Mouse (Mus musculus): ENCODE measurements at regions not wholly inside any gene's neighbourhood (a gene's known extent, or its start where the extent isn't known, plus 50 kb on each side); places are given as distances from the start of the nearest gene placed in this dataset.
A peak's percentile ranks its signal among the peaks of the same experiment; 100 is the strongest.
"Not testable (repeated sequence)": the region's sequence is repeated elsewhere in the genome, so short reads cannot be mapped to it uniquely, and the experiment has no call there.

GRCm38 (mm10) chr3:36387431-36387830 is 88.3 kb downstream of the Anxa5 start:
- ATAC-seq (replicated peaks; ENCODE audit: poor library complexity, severe bottlenecking), result no peak

- ATAC-seq (replicated peaks; ENCODE audit: poor library complexity, severe bottlenecking), result no peak
Observed at GRCm38 (mm10) chr3:36383438-36383945, 92.2 kb downstream of the Anxa5 start.

- ATAC-seq (replicated peaks; ENCODE audit: poor library complexity, severe bottlenecking), result no peak
Observed at GRCm38 (mm10) chr3:36381621-36382193, 94.0 kb downstream of the Anxa5 start.

- no peak for ATAC-seq (replicated peaks; ENCODE audit: poor library complexity, severe bottlenecking)
Observed at GRCm38 (mm10) chr3:36375722-36376121, 100.0 kb downstream of the Anxa5 start.

GRCm38 (mm10) chr3:36374939-36375338 is 100.8 kb downstream of the Anxa5 start:
- ATAC-seq (replicated peaks; ENCODE audit: poor library complexity, severe bottlenecking), result no peak

GRCm38 (mm10) chr3:36360933-36361332 is 114.8 kb downstream of the Anxa5 start:
- ATAC-seq (replicated peaks; ENCODE audit: poor library complexity, severe bottlenecking), result no peak

GRCm38 (mm10) chr3:36354201-36354600 is 121.5 kb downstream of the Anxa5 start:
- not testable (repeated sequence) for ATAC-seq (replicated peaks; ENCODE audit: poor library complexity, severe bottlenecking)

GRCm38 (mm10) chr3:36352032-36352742 is 123.5 kb downstream of the Anxa5 start:
- no peak for ATAC-seq (replicated peaks; ENCODE audit: poor library complexity, severe bottlenecking)

GRCm38 (mm10) chr3:36349073-36349472 is 126.6 kb downstream of the Anxa5 start:
- no peak for ATAC-seq (replicated peaks; ENCODE audit: poor library complexity, severe bottlenecking)

- ATAC-seq (replicated peaks; ENCODE audit: poor library complexity, severe bottlenecking), result no peak
Observed at GRCm38 (mm10) chr3:36340889-36341533, 118.9 kb upstream of the Qrfpr start.

- no peak for ATAC-seq (replicated peaks; ENCODE audit: poor library complexity, severe bottlenecking)
Observed at GRCm38 (mm10) chr3:36339656-36340055, 117.5 kb upstream of the Qrfpr start.

- ATAC-seq (replicated peaks; ENCODE audit: poor library complexity, severe bottlenecking), result no peak
Observed at GRCm38 (mm10) chr3:36334279-36334678, 112.2 kb upstream of the Qrfpr start.

- no peak for ATAC-seq (replicated peaks; ENCODE audit: poor library complexity, severe bottlenecking)
Observed at GRCm38 (mm10) chr3:36332016-36332415, 109.9 kb upstream of the Qrfpr start.

GRCm38 (mm10) chr3:36330656-36331055 is 108.5 kb upstream of the Qrfpr start:
- ATAC-seq (replicated peaks; ENCODE audit: poor library complexity, severe bottlenecking), result peak; percentile 87

GRCm38 (mm10) chr3:36329631-36330030 is 107.5 kb upstream of the Qrfpr start:
- no peak for ATAC-seq (replicated peaks; ENCODE audit: poor library complexity, severe bottlenecking)

GRCm38 (mm10) chr3:36328927-36329326 is 106.8 kb upstream of the Qrfpr start:
- ATAC-seq (replicated peaks; ENCODE audit: poor library complexity, severe bottlenecking), result no peak

GRCm38 (mm10) chr3:36318635-36319034 is 96.5 kb upstream of the Qrfpr start:
- peak; percentile 96 for ATAC-seq (replicated peaks; ENCODE audit: poor library complexity, severe bottlenecking)

GRCm38 (mm10) chr3:36311337-36311736 is 89.2 kb upstream of the Qrfpr start:
- no peak for ATAC-seq (replicated peaks; ENCODE audit: poor library complexity, severe bottlenecking)

- ATAC-seq (replicated peaks; ENCODE audit: poor library complexity, severe bottlenecking), result no peak
Observed at GRCm38 (mm10) chr3:36310642-36311267, 88.6 kb upstream of the Qrfpr start.

GRCm38 (mm10) chr3:36296792-36297191 is 74.7 kb upstream of the Qrfpr start:
- no peak for ATAC-seq (replicated peaks; ENCODE audit: poor library complexity, severe bottlenecking)

- ATAC-seq (replicated peaks; ENCODE audit: poor library complexity, severe bottlenecking), result no peak
Observed at GRCm38 (mm10) chr3:36291971-36292370, 69.9 kb upstream of the Qrfpr start.
